Mouse (Mus musculus): ENCODE measurements around the gene Dhx8. TPM values are rescaled to one million over a fixed set of nuclear protein-coding genes. Genes with fewer than 3 reads are reported as not detected.

Gene Dhx8
- polyA plus RNA-seq, 1 experiment from 2014 or later, result 28.5 TPM

Other genes with a start within 250 kb of the Dhx8 start
- gene Brca1, start 181.0 kb upstream of the Dhx8 start, polyA plus RNA-seq (2015; fragmentation: Nextera tagmentation; extraction: Ambion mirVana), result 8.3 and 9.2 TPM in 2 replicates
- 68.7 and 78.4 TPM in 2 replicates for gene Nbr1, start 180.8 kb upstream of the Dhx8 start, polyA plus RNA-seq (2015; fragmentation: Nextera tagmentation; extraction: Ambion mirVana)
- 10.3 and 12.4 TPM in 2 replicates for gene Tmem106a, start 150.7 kb upstream of the Dhx8 start, polyA plus RNA-seq (2015; fragmentation: Nextera tagmentation; extraction: Ambion mirVana)
- gene Gm11634, start 133.7 kb upstream of the Dhx8 start, polyA plus RNA-seq (2015; fragmentation: Nextera tagmentation; extraction: Ambion mirVana), result not detected in 2 replicates
- gene Rdm1, start 105.7 kb upstream of the Dhx8 start, polyA plus RNA-seq (2015; fragmentation: Nextera tagmentation; extraction: Ambion mirVana), result 39.6 and 40.8 TPM in 2 replicates
- gene Arl4d, start 67.4 kb upstream of the Dhx8 start, polyA plus RNA-seq (2015; fragmentation: Nextera tagmentation; extraction: Ambion mirVana), result 8.2 and 8.5 TPM in 2 replicates
- 4.9 and 6.6 TPM in 2 replicates for gene Etv4, start 52.5 kb downstream of the Dhx8 start, polyA plus RNA-seq (2015; fragmentation: Nextera tagmentation; extraction: Ambion mirVana)
- 5.2 and 6.0 TPM in 2 replicates for gene Meox1, start 161.5 kb downstream of the Dhx8 start, polyA plus RNA-seq (2015; fragmentation: Nextera tagmentation; extraction: Ambion mirVana)
- gene Sost, start 234.1 kb downstream of the Dhx8 start, polyA plus RNA-seq (2015; fragmentation: Nextera tagmentation; extraction: Ambion mirVana), result not detected in 2 replicates

Data from stomach, embryonic 16.5 days (tissue).